Mouse (Mus musculus) erythroblast, embryonic 14.5 days (primary cell): ENCODE results near the gene Gm12166.

Source experiments
- GATA1 ChIP-seq: IDR thresholded peaks from 2 replicates; pipeline ENCODE4 v1.6.1; 2012; ENCODE audit warnings: low read length, inconsistent platforms, mixed read lengths
- TAL1 ChIP-seq: IDR thresholded peaks from 3 replicates; pipeline ENCODE4 v1.6.1; 2012; ENCODE audit warnings: low read length, inconsistent platforms, mixed read lengths

DNA sequence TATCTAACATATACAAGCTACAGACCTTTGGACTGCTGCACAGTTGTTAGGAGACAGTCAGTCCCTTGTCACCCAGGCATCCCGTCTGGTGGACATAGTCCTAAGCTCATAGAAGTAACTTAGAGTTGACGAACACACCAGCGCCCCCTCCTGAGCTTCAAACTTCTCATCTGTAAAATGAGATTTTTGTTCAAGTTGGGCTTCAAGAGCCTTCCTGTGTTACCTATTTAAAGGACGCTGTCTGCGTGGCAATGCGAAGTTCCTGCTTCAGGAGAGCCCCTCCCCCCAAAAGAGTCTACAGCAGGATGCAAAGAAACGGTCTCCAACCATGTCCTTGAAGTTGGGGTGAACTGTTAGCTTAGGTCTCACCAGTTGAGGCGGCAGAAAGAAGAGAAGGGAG lies 18.7 kb upstream of the Gm12166 start:
- TF ChIP-seq TAL1 (no peak), GATA1 (no peak)
